In the genomic region with DNA sequence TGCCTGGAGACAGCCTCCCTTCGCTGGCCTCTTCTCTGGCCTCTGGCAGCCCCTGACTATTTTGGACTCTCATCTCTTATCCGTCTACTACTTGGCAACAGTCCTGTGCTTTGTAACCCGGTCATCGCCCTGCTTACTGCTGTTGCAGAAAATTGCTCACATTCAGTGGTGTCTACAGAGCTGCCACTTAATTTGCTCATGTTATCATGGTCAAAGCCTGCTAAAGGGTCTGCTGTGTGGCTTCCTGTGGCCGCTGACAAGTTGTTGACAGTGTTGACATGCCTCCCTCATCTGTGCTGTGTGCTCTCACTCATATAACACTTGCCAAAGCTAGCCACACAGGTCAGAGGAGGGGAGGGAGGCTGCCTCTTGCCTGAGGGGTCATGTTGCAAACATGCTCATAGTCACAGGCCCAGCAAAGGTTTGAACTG, we compare ENCODE assay signal across 17 mouse cellular contexts. TPM values are rescaled to one million over a fixed set of nuclear protein-coding genes. Genes with fewer than 3 reads are reported as not detected.
A peak's percentile ranks its signal among the peaks of the same experiment; 100 is the strongest.
DNase-seq lines count a peak whose midpoint lies in the region; ATAC-seq and TF ChIP-seq lines count a peak whose summit lies in the region.
"Had no signal": no experiment of that assay in that cellular context is flagged by ENCODE, and none has a peak within 500 bp of the region (broad histone marks: within the 10 kb centered on the region; RNA-seq: fewer than 3 reads in every experiment).

No protein-coding gene starts in this region.

- peak; percentile 63; the same call in 1 of the 2 replicates for TF ChIP-seq EP300 in heart, postnatal 0 days (IDR thresholded peaks at IDR 0.05; ENCODE audit: low read depth)

- H3K4me2 ChIP-seq in heart, postnatal 0 days (ENCODE audit: low read depth, low read length): no peak overlapping the region
- no peak overlapping the region for H3K4me2 ChIP-seq in lung, embryonic 16.5 days (ENCODE audit: low read depth, low read length)
- no peak overlapping the region for H3K4me2 ChIP-seq in forebrain, embryonic 14.5 days (ENCODE audit: low read length)
- H3K4me2 ChIP-seq: forebrain, embryonic 15.5 days had no signal

- ATAC-seq in heart, postnatal 0 days (ENCODE audit: insufficient read depth, low read depth): peak; percentile 92
- peak; percentile 91 for ATAC-seq in lung, embryonic 16.5 days (ENCODE audit: low read depth)
- ATAC-seq in forebrain, embryonic 14.5 days: no peak
- ATAC-seq: forebrain, embryonic 15.5 days had no signal

- peak overlapping the region; percentile 63 for H3K27ac ChIP-seq in heart, postnatal 0 days (ENCODE audit: low read depth)
- H3K27ac ChIP-seq in lung, embryonic 16.5 days (ENCODE audit: low read length): no peak overlapping the region
- H3K27ac ChIP-seq in forebrain, embryonic 14.5 days (ENCODE audit: low read depth, low read length): no peak overlapping the region
- H3K27ac ChIP-seq: forebrain, embryonic 15.5 days; gastrocnemius, adult 2 months; liver, embryonic 14.5 days had no signal

- H3K36me3 ChIP-seq in heart, postnatal 0 days (replicated peaks; ENCODE audit: control insufficient read depth, insufficient read depth, low read length): peaks cover 17% of the 10 kb centered on the region
- H3K36me3 ChIP-seq in lung, embryonic 16.5 days (ENCODE audit: control insufficient read depth, insufficient read depth, low read length): peaks cover 5% of the 10 kb centered on the region; the same call in 1 of the 2 replicates
- H3K36me3 ChIP-seq in forebrain, embryonic 14.5 days (ENCODE audit: control insufficient read depth, insufficient read depth, low read length): peaks cover 51% of the 10 kb centered on the region

- no peaks in the 10 kb centered on the region for H3K9me3 ChIP-seq in heart, postnatal 0 days (replicated peaks; ENCODE audit: control insufficient read depth, low read length)
- no peaks in the 10 kb centered on the region for H3K9me3 ChIP-seq in lung, embryonic 16.5 days (ENCODE audit: control insufficient read depth, low read length)
- no peaks in the 10 kb centered on the region for H3K9me3 ChIP-seq in forebrain, embryonic 14.5 days (replicated peaks; ENCODE audit: control insufficient read depth, low read length)
- H3K9me3 ChIP-seq: forebrain, embryonic 15.5 days had no signal

- H3K4me1 ChIP-seq in heart, postnatal 0 days (ENCODE audit: control insufficient read depth, insufficient read depth): peaks cover 14% of the 10 kb centered on the region
- H3K4me1 ChIP-seq in lung, embryonic 16.5 days (replicated peaks; ENCODE audit: control insufficient read depth, insufficient read depth, low read length): no peaks in the 10 kb centered on the region; the same call in 1 of the 2 replicates
- H3K4me1 ChIP-seq in forebrain, embryonic 14.5 days (ENCODE audit: control insufficient read depth, insufficient read depth, low read length): no peaks in the 10 kb centered on the region

- WGBS in heart, postnatal 0 days: 17% methylated on average over 5 of the region's 5 CpGs
- 57% methylated on average over 5 of the region's 5 CpGs for WGBS in lung, embryonic 16.5 days
- 92% methylated on average over 5 of the region's 5 CpGs for WGBS in forebrain, embryonic 14.5 days

- H3K9ac ChIP-seq in heart, postnatal 0 days (replicated peaks; ENCODE audit: low read depth, low read length): no peak overlapping the region
- no peak overlapping the region for H3K9ac ChIP-seq in lung, embryonic 16.5 days (ENCODE audit: low read length)
- H3K9ac ChIP-seq in forebrain, embryonic 14.5 days (ENCODE audit: low read length): no peak overlapping the region
- H3K9ac ChIP-seq: forebrain, embryonic 15.5 days; liver, embryonic 14.5 days had no signal

- TF ChIP-seq CTCF in heart, postnatal 0 days (IDR thresholded peaks at IDR 0.05; ENCODE audit: low read depth): no peak

- H3K4me3 ChIP-seq in heart, postnatal 0 days (ENCODE audit: low read depth, low read length): no peak overlapping the region
- H3K4me3 ChIP-seq in lung, embryonic 16.5 days (ENCODE audit: low read length): no peak overlapping the region
- H3K4me3 ChIP-seq in forebrain, embryonic 14.5 days (ENCODE audit: low read depth, low read length): no peak overlapping the region
- H3K4me3 ChIP-seq: forebrain, embryonic 15.5 days; gastrocnemius, adult 2 months had no signal

- DNase-seq in gastrocnemius, postnatal 10 days: peak; percentile 5
- DNase-seq in gastrocnemius, postnatal 4 days (ENCODE audit: low spot score in 2 of 2): no peak
- peak; percentile 37 for DNase-seq in MN1 (ENCODE audit: low spot score)
- DNase-seq in heart, postnatal 0 days (ENCODE audit: low spot score): peak; percentile 89
- DNase-seq in cerebellum, adult 9-11 months: no peak
- DNase-seq in thymus, adult 18-20 months: no peak
- no peak for DNase-seq in forebrain, embryonic 14.5 days (ENCODE audit: low spot score)
- DNase-seq: gastrocnemius, adult 2 months; midbrain, embryonic 14.5 days; right cerebral cortex, postnatal 4 days; thymus, postnatal 14 days had no signal

- H3K27me3 ChIP-seq in heart, postnatal 0 days (ENCODE audit: control insufficient read depth, insufficient read depth, low read length): 0 out of 2 replicates have a peak, but pooled peaks cover 4% of the 10 kb centered on the region
- H3K27me3 ChIP-seq in lung, embryonic 16.5 days (ENCODE audit: control insufficient read depth, insufficient read depth, low read depth, low read length): no peaks in the 10 kb centered on the region
- no peaks in the 10 kb centered on the region for H3K27me3 ChIP-seq in forebrain, embryonic 14.5 days (replicated peaks; ENCODE audit: control insufficient read depth, insufficient read depth, low read length)
- H3K27me3 ChIP-seq: forebrain, embryonic 15.5 days had no signal

RNA-seq across cellular contexts. Expression of a gene that starts 16.8 kb away (rescaled TPM):
- total RNA-seq in gastrocnemius, postnatal 10 days (2021): 1 to 10 TPM; 1.0 to 1.5 TPM
- 1 to 10 TPM; 2.8 to 3.7 TPM for total RNA-seq in gastrocnemius, postnatal 4 days (2021)
- 0.04 and 1.8 TPM in 2 replicates for total RNA-seq in heart, postnatal 0 days (2014; rRNA removed; ENCODE audit: low replicate concordance)
- 2.9 and 3.0 TPM in 2 replicates for polyA plus RNA-seq in heart, postnatal 0 days (2015; fragmentation: Nextera tagmentation; extraction: Ambion mirVana)
- polyA plus RNA-seq in lung, embryonic 16.5 days (2015; fragmentation: Nextera tagmentation; extraction: Ambion mirVana): 2.7 and 3.1 TPM in 2 replicates
- 2.8 and 4.2 TPM in 2 replicates for polyA plus RNA-seq in forebrain, embryonic 14.5 days (2014; fragmentation: Nextera tagmentation; extraction: Ambion mirVana)

RNA-seq across cellular contexts. Expression of a gene that starts 16.9 kb away (rescaled TPM):
- 1 to 10 TPM in 1 of 2 experiments, not detected in 1; 1.5 TPM for total RNA-seq in gastrocnemius, postnatal 10 days (2021)
- 1 to 10 TPM in 1 of 2 experiments, under 1 TPM in 1; 0.73 to 2.1 TPM for total RNA-seq in gastrocnemius, postnatal 4 days (2021)
- total RNA-seq in heart, postnatal 0 days (2014; rRNA removed; ENCODE audit: low replicate concordance): not detected in 2 replicates
- not detected in 2 replicates for polyA plus RNA-seq in heart, postnatal 0 days (2015; fragmentation: Nextera tagmentation; extraction: Ambion mirVana)
- 0.65 and 0.95 TPM in 2 replicates for polyA plus RNA-seq in lung, embryonic 16.5 days (2015; fragmentation: Nextera tagmentation; extraction: Ambion mirVana)
- polyA plus RNA-seq in forebrain, embryonic 14.5 days (2014; fragmentation: Nextera tagmentation; extraction: Ambion mirVana): 0.65 TPM in 1 of 2 replicates, not detected in the other
- total RNA-seq: gastrocnemius, adult 2 months; hematopoietic stem cell, adult 5-6 weeks; left cerebral cortex, postnatal 10 days had no signal
- polyA plus RNA-seq: forebrain, embryonic 15.5 days; stomach, embryonic 14.5 days had no signal

RNA-seq across cellular contexts. Expression of a gene that starts 17.2 kb away (rescaled TPM):
- 10 to 100 TPM; 24.7 to 41.4 TPM for total RNA-seq in gastrocnemius, postnatal 10 days (2021)
- 10 to 100 TPM; 35.0 to 41.9 TPM for total RNA-seq in gastrocnemius, postnatal 4 days (2021)
- 15.3 and 35.6 TPM in 2 replicates for total RNA-seq in heart, postnatal 0 days (2014; rRNA removed; ENCODE audit: low replicate concordance)
- polyA plus RNA-seq in heart, postnatal 0 days (2015; fragmentation: Nextera tagmentation; extraction: Ambion mirVana): 39.5 and 41.8 TPM in 2 replicates
- polyA plus RNA-seq in lung, embryonic 16.5 days (2015; fragmentation: Nextera tagmentation; extraction: Ambion mirVana): 85.1 and 91.1 TPM in 2 replicates
- 54.7 and 67.5 TPM in 2 replicates for polyA plus RNA-seq in forebrain, embryonic 14.5 days (2014; fragmentation: Nextera tagmentation; extraction: Ambion mirVana)

RNA-seq across cellular contexts. Expression of a gene that starts 48.2 kb away (rescaled TPM):
- total RNA-seq in gastrocnemius, postnatal 10 days (2021): 1 to 10 TPM; 1.1 to 2.2 TPM
- total RNA-seq in gastrocnemius, postnatal 4 days (2021): 1 to 10 TPM; 3.4 to 4.8 TPM
- total RNA-seq in heart, postnatal 0 days (2014; rRNA removed; ENCODE audit: low replicate concordance): 5.4 TPM in 1 of 2 replicates, not detected in the other
- polyA plus RNA-seq in heart, postnatal 0 days (2015; fragmentation: Nextera tagmentation; extraction: Ambion mirVana): 5.8 and 6.2 TPM in 2 replicates
- 8.4 and 9.7 TPM in 2 replicates for polyA plus RNA-seq in lung, embryonic 16.5 days (2015; fragmentation: Nextera tagmentation; extraction: Ambion mirVana)
- polyA plus RNA-seq in forebrain, embryonic 14.5 days (2014; fragmentation: Nextera tagmentation; extraction: Ambion mirVana): 6.7 and 7.0 TPM in 2 replicates

Comparison
In these comparisons a context has a peak if more than half of its experiments do, and no peak if none do; other contexts are left out.
1. DNase-seq: peak in gastrocnemius, postnatal 10 days (single experiment), MN1 (single experiment) and heart, postnatal 0 days (single experiment); none in gastrocnemius, postnatal 4 days (0 of 2), cerebellum, adult 9-11 months (single experiment), thymus, adult 18-20 months (0 of 2) and forebrain, embryonic 14.5 days (single experiment).